Mouse (Mus musculus) heart, embryonic 10.5 days (tissue): ENCODE results near the gene Olfr203. TPM values are rescaled to one million over a fixed set of nuclear protein-coding genes. Genes with fewer than 3 reads are reported as not detected.

Experiments used
- polyA plus RNA-seq: library from polyadenylated mRNA; unstranded; fragments of >200 nt; fragmentation: Nextera tagmentation; extraction: Ambion mirVana; gene quantifications from 2 replicates; pipeline ENCODE4 v1.2.1, GENCODE M21; 2016

Gene Olfr203
- polyA plus RNA-seq, 1 experiment from 2014 or later: not detected

Other genes starting within 250 kb of the Olfr203 start
- gene Olfr190, start 220.9 kb upstream of the Olfr203 start, polyA plus RNA-seq: not detected in 2 replicates
- gene Olfr191, start 209.1 kb upstream of the Olfr203 start, polyA plus RNA-seq: not detected in 2 replicates
- gene Olfr193, start 187.0 kb upstream of the Olfr203 start, polyA plus RNA-seq: not detected in 2 replicates
- not detected in 2 replicates for gene Olfr194, start 177.8 kb upstream of the Olfr203 start, polyA plus RNA-seq
- gene Olfr195, start 151.8 kb upstream of the Olfr203 start, polyA plus RNA-seq: not detected in 2 replicates
- not detected in 2 replicates for gene Olfr196, start 128.4 kb upstream of the Olfr203 start, polyA plus RNA-seq
- gene Olfr198, start 95.3 kb upstream of the Olfr203 start, polyA plus RNA-seq: not detected in 2 replicates
- not detected in 2 replicates for gene Olfr199, start 79.1 kb upstream of the Olfr203 start, polyA plus RNA-seq
- not detected in 2 replicates for gene Olfr201, start 26.2 kb upstream of the Olfr203 start, polyA plus RNA-seq
- not detected in 2 replicates for gene Olfr202, start 12.1 kb upstream of the Olfr203 start, polyA plus RNA-seq
- not detected in 2 replicates for gene Olfr204, start 19.4 kb downstream of the Olfr203 start, polyA plus RNA-seq
- gene Olfr205, start 32.3 kb downstream of the Olfr203 start, polyA plus RNA-seq: not detected in 2 replicates
- not detected in 2 replicates for gene Olfr206, start 50.4 kb downstream of the Olfr203 start, polyA plus RNA-seq
- not detected in 2 replicates for gene Olfr209, start 65.1 kb downstream of the Olfr203 start, polyA plus RNA-seq
- gene Gabrr3, start 108.5 kb downstream of the Olfr203 start, polyA plus RNA-seq: not detected in 2 replicates
- gene Riox2, start 172.9 kb downstream of the Olfr203 start, polyA plus RNA-seq: 35.8 and 40.0 TPM in 2 replicates